Mouse (Mus musculus) ES-CJ7 (cell line): Measurements from ENCODE around the gene Gm3072.
"Not testable (repeated sequence)": the region's sequence is repeated elsewhere in the genome, so short reads cannot be mapped to it uniquely, and the experiment has no call there.

Experiments used
- DNase-seq: peaks from one replicate; pipeline ENCODE4 v3.0.0; 2011; ENCODE audit warnings: low read depth, low spot score

Gm3072 gene

DNA sequence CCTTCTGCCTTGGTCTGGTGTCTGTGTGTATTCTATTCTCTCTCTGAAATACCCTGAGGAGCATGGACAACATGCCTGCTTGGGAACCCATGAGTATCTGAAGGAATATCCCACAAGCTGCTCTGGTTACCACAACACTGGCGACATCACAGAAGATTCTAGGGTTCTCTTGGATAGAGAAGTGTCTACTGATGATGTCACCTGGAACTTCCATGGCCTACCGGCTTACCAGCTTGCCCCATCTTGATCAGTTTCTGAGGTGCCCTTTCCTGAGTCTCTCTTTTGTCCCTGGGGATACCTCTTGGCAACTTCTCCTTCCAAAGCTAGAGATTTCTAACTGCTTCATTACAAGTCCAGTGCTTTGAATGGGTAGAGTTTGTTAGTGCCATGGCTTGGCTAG, at the start of gene Gm3072:
Gene Gm3072 (minus strand): TSS at position 101 of the 400 bp plus-strand sequence.
- not testable (repeated sequence) for DNase-seq

DNA sequence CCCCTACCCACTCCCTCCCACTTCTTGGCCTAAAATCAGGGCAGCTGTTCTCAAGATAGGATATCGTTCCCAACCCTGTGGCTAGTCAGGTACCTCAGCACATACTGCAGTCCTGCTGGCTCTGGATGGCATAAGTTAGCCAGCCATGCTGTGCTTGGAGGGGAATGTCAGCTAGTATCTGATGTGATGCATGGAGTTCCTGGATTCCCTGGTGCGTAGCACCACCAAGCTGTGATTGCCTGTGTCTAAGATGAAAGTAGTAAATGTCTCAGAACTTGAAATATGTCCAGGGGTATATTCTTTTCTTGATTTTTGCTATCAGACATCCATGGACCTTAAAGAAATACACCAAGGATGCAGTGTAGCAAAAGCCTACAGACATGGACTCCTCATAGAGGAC, 23.8 kb upstream of the Gm3072 start:
- DNase-seq, result not testable (repeated sequence)

DNA sequence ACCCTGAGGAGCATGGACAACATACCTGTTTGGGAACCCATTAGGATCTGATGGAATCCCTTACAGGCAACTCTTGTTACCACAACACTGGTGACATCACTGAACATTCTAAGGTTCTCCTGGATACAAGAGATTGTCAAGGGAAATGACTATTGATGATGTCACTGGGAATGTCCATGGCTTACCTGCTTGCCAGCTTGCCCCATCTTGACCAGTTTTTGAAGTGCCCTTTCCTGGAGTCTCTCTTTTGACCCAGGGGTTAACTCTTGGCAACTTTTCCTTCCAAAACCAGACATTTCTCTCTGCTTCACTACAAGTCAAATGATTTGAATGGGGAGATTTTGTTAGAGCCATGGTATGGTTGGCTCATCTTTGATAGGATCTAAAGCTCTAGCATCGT, 22.0 kb upstream of the Gm3072 start, which contains the start of gene Gm3676:
Gene Gm3676 (minus strand): TSS at position 101 of the 400 bp plus-strand sequence.
- not testable (repeated sequence) for DNase-seq

DNA sequence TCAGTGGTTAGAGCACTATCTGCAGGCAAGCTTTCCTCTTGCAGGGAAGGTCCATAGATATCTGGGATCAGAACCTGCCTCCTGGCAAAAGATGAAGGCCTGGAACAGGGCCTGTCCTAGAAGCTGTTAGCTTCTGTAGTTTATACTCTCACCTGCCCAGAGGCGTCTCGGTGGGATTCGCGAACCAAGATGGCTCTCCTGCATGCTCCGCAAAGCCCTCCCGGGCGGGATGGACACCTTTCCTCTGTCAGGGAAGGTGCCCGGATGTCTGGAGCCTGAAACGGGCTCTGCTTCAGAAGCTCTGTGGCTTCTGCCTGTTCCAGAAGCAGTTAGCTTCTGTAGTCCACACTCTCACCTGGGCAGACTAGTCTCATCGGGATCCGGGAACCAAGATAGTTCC, 5.7 kb upstream of the Gm3072 start:
- not testable (repeated sequence) for DNase-seq

DNA sequence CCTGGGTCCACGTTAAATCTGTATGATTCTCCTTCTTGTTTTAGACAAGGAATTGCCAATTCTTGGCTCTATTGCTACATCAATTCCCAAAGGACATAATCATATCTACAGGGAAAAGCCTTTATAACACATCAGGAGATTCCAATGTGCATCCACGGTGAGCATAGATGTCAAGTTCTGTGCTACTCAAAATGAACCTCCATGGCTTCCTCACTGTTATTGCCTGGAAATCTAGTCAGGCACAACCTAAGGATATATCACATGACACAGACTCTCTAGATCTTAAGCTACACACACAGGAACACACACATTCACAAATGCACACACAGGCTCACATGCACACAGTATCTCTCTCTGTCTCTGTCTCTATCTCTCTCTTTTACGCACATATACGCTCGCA, 1.9 kb downstream of the Gm3072 start:
- DNase-seq, result not testable (repeated sequence)

DNA sequence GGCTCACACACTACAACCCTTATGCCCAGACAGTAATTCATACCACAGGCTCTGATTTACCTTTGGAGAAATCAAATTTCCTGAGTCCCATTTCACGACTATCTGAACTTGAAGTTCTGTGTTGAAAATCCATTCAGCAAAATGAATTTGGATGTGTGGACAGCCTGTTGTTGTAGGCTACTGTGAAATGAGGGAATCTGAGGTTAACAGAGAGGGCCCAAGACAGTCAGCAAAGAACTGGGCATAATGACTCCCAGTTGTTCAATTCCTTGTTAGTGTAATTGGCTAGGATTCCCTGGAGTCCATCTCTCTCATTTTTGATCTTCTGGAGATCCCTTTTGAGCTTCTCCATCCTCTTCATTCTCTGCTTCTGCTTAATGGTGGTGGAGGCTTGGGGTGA, 13.7 kb downstream of the Gm3072 start:
- not testable (repeated sequence) for DNase-seq

DNA sequence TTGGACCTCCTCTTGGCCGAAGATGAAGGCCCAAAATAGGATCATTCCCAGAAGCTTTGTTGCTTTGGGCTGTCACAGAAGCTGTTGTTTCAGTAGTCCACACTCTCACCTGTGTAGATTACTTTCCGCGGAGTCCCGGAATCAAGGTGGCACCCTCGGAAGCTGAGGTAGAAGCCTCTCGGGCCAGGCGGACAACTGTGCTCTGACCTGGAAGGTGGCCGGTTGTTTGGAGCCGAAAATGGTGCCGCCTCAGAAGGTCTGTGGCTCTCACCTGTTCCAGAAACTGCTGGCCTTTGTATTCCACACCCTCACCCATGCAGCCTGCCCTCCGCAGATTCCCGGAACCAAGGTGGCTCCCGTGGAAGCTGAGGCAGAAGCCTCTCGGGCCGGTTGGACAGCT, 23.5 kb downstream of the Gm3072 start:
- not testable (repeated sequence) for DNase-seq

DNA sequence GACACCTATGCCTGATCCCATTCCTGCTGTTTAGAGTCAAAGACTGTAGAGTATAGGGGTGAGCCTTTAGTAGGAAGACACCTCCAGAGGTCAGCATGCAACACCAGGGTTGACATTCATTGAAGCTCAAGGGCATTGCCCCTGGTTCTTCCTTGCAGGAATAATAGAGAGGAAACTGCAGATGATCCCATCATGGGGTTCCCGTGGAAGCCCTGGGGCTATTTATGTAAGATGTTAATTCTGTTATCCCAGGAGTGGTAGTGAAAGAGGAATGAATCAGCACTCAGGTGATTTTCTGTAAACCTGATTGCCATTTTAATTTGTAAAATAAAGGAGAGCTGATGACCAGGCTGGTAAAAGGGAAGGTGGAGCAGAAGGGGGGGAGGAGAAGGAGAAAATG, 38.1 kb downstream of the Gm3072 start:
- DNase-seq, result peak; percentile 66

DNA sequence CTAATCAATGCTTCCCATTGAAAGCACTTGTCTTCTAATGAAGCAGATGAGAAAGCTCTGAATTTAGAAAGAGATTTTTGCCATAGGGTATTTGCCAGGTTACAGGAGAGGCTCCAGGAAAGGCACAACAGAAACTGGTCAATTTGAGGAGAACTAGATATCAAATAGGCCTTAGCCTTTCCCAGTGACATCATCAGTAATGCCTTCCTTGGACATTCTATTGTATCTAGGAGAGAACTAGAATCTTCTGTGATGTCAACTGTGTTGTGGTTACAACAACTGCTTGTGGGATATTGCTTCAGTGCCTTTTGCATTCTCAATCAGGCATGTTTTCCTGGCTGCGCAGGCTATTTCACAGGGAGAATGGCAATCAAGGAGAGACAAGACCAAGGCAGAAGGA, 51.5 kb downstream of the Gm3072 start, which contains the start of gene 1700049E17Rik2:
Gene 1700049E17Rik2 (plus strand): TSS at position 301 of the 400 bp plus-strand sequence.
- not testable (repeated sequence) for DNase-seq
